Mouse (Mus musculus): ENCODE results near the gene Elobl.

- TF ChIP-seq CTCF (IDR thresholded peaks at IDR 0.05) (no peak), EP300 (IDR thresholded peaks at IDR 0.05) (no peak)
Measured at GRCm38 (mm10) chr11:89009066-89009465, 42.3 kb upstream of the Elobl start.
